Mouse (Mus musculus) lung, adult 2 months (tissue): ENCODE data around the gene Elp5. TPM values are rescaled to one million over a fixed set of nuclear protein-coding genes. Genes with fewer than 3 reads are reported as not detected.

Experiments
- DNase-seq: peaks from one replicate; pipeline ENCODE4 v3.0.0; 2022
- H3K4me1 ChIP-seq: fragments of 200-500 bp; 2 replicates; pipeline ENCODE4 v1.6.1; 2011; ENCODE audit warnings: low read length; ENCODE audit not compliant: control insufficient read depth, insufficient read depth
- H3K4me3 ChIP-seq: fragments of 200-500 bp; replicated peaks from 2 replicates; pipeline ENCODE3; 2011; ENCODE audit warnings: low read depth, mild to moderate bottlenecking, control low read depth, low read length; ENCODE audit errors: extremely low read depth
- CTCF ChIP-seq: fragments of 200-500 bp; IDR thresholded peaks from 2 replicates; pipeline ENCODE4 v1.5.1; 2011; ENCODE audit warnings: mild to moderate bottlenecking, low read length, control low read depth; ENCODE audit not compliant: insufficient read depth
- POLR2A ChIP-seq: fragments of 200-500 bp; IDR thresholded peaks from 2 replicates; pipeline ENCODE4 v1.6.1; 2011; ENCODE audit warnings: low read depth, mild to moderate bottlenecking, control low read depth, low read length, borderline replicate concordance; ENCODE audit errors: extremely low read depth
- WGBS: fragments of 180-500 bp; shearing (Covaris S2); methylation state at CpG from one replicate; pipeline ENCODE4 v1.1.7; 2018; 5-methylcytosine and 5-hydroxymethylcytosine counted together
- polyA plus RNA-seq: library from polyadenylated mRNA; depleted of rRNA; stranded (reverse); fragments of >200 nt; gene quantifications from 2 replicates; pipeline ENCODE4 v1.2.3, GENCODE M21; 2012

Gene Elp5
- polyA plus RNA-seq, 1 experiment: 53.8 TPM

DNA sequence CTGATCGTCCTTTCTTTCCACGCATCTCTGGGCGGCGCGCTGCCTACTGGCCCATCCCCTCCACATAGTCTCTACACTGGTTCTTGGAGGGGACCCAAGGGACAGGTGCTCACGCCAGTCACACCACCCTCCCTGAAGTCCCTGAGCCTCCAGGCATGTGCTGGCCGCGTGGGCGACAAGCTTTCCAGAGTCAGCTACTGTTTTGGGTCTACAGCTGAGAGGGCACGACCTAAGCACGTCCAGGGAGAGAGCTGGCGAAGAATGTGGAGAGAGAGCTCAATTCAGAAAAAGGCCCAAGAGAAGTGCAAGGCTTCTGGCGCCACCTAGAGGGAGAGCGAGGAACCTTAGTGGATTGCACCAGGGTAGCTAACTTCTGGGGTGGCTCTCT lies 33.6 kb downstream of the Elp5 start:
- no peak for TF ChIP-seq POLR2A
- peak; percentile 98 for TF ChIP-seq CTCF
- Histone ChIP-seq H3K4me3 (no peak overlapping the region), H3K4me1 (peaks cover 7% of the 10 kb centered on the region)
- WGBS: 1% methylated on average over 14 of the region's 14 CpGs
- DNase-seq: peak; percentile 84

DNA sequence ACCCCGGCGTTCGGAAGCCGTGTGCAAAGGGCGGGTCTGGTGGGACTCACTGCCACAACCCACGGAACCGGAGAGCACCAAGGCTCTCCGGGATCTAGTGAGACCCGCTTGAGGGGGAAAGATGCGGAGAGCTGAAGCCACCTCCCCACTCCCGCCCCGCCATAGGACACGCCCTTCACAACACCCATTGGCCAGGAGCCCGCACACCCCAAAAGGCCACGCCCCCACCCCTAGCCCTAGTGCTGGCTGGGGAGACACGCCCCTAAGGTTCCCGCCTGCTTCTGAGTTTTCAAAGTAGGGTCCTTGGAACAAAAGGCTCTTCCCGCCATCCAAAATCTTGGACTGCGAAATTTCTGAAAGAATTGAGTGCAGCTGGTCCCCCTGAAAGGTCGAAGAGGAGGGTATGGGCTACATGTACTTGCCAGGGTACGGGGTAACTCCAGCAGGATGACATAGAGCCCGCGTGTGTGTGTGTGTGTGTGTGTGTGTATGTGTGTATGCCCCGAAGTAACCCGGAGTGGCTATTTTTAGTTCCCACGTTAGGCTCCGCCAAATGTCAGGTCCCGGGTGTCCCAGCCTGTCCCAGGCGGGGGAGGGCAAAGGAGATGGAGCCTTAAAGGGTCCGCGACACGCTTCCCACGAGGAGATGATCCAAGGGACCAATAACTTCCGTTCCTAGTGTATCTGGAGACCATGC lies 34.1 kb downstream of the Elp5 start, which contains the start of gene Slc2a4:
Gene Slc2a4 (minus strand): TSS at position 123 of the 697 bp plus-strand sequence.
- Histone ChIP-seq H3K4me3 (peak within 1 kb of the TSS; percentile 33), H3K4me1 (peaks cover 7% of the 10 kb centered on the region)
- DNase-seq: peak; percentile 82
- WGBS: 1% methylated on average over 34 of the region's 34 CpGs
- no peak for TF ChIP-seq CTCF
- no peak for TF ChIP-seq POLR2A

DNA sequence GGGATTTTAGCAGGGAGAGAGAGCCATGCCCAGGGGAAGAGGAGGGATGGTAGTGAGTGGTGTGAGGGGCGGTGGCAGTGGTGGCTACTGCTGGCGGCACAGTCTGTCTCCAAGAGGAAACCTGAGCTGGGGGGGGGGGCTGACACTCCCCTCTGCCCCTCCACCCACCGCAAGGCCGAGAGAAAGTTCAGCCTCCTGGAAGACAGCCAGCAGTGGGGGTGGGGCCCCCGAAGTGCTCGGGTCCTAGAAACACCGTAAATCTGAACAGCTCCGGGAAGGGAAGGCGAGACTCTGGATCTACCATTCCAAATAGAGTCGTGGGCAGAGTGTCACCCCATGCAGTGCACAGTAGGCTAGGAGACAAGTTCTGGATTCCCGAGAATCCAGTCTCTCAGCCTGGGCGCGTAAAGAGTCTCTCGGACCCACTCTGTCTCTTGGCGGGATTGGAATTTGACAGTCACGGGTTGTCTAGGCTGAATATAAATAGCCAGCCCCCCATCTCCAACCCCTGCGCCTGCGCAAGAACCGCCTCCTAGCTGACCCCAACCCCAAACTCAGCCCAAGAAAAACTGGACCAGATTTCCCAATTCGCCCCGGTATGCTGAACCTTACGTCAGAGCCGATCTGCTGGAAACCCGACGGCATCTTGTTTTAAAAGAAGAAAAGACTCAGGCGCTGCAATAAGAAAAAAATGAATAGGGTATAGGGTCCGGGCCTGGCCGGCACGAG lies 34.8 kb downstream of the Elp5 start:
- no peak for DNase-seq
- peak overlapping the region; percentile 33 for H3K4me3 ChIP-seq
- H3K4me1 ChIP-seq: peaks cover 7% of the 10 kb centered on the region
- TF ChIP-seq POLR2A (no peak), CTCF (no peak)
- WGBS: 11% methylated on average over 29 of the region's 29 CpGs

DNA sequence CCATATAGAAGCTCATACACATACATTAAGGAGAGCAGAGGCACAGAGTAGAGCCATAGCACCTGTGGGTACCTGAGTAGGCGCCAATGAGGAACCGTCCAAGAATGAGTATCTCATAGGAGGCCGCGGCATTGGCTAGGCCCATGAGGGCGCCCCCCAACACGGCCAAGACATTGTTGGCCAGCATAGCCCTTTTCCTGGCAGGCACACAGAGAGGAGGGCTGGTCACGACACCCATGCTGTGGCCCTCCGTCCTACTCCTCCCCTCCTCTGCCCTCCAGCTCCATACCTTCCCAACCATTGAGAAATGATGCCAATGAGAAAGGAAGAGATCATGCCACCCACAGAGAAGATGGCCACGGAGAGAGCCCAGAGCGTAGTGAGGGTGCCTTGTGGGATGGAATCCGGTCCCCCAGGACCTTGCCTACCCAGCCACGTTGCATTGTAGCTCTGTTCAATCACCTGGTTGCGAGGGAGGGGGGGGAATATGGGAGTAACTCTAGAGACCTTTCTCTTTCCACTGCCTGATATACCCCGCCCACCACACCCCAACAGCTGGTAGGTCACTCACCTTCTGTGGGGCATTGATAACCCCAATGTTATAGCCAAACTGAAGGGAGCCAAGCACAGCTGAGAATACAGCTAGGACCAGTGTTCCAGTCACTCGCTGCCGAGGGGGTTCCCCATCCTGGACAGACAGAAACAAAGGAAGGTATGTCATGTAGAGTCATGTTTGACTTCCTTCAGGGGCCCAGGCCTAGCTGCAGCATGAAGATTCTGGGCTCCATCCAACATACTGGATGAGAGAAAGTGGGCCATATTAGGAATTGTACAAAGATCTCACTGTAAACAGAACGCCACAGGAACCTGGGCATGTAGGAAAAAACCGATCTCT lies 36.1 kb downstream of the Elp5 start:
- TF ChIP-seq CTCF: no peak
- no peak for TF ChIP-seq POLR2A
- DNase-seq: no peak
- Histone ChIP-seq H3K4me3 (no peak overlapping the region), H3K4me1 (peaks cover 7% of the 10 kb centered on the region)
- WGBS: 86% methylated on average over 18 of the region's 18 CpGs

DNA sequence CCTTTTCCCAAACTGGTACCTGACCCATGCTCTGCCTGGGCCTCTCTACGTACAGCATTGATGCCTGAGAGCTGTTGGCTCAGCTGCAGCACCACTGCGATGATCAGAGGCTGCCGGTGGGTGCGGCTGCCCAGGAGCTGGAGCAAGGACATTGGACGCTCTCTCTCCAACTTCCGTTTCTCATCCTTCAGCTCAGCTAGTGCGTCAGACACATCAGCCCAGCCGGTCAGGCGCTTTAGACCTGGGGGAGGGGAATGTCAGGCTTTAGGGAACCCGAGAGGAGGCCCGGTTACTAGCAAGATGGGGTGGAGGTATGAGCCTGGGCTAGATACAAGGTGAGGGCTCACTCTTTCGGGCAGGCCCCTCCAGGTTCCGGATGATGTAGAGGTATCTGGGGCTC lies 37.1 kb downstream of the Elp5 start:
- no peak for DNase-seq
- TF ChIP-seq POLR2A: no peak
- no peak for TF ChIP-seq CTCF
- Histone ChIP-seq H3K4me3 (no peak overlapping the region), H3K4me1 (peaks cover 7% of the 10 kb centered on the region)
- 71% methylated on average over 13 of the region's 13 CpGs for WGBS

DNA sequence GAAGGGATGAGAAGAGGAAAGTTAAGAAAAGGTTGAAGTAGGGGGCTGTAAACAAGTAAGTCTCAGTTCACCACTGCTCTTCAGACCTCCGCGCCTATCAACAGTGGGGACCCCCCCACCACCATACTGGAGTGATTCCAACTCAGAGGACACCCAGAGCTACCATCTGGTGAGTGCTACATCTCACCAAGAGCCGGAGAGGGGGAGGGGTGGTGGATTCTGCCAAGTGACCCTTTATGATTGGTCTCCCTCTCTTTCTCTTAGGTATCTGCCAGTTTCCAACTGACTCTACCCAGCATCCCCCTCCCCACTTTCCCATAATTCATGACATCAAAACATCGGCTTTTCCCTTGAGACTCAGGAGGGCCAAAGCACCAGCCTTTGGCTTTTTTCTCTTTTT lies 41.4 kb downstream of the Elp5 start:
- 81% methylated on average over 4 of the region's 4 CpGs for WGBS
- no peak for DNase-seq
- no peaks in the 10 kb centered on the region for H3K4me1 ChIP-seq
- TF ChIP-seq POLR2A (no peak), CTCF (no peak)
- H3K4me3 ChIP-seq: no peak overlapping the region

DNA sequence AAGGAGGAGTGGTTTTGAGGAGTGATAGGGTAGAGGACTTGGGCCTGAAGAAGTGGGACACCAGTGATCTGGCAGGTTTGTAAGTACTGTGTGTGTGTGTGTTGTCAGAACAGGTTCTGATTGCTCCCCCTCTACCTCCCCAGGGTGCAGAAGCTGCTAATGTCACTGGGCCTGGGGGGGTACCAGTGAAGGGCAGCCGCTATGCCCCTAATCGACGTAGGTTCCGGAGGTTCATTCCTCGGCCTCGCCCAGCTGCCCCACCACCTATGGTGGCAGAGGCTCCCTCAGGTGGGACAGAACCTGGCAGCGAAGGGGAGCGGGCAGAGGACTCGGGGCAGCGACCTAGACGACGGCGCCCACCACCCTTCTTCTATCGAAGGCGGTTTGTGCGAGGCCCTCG lies 42.6 kb downstream of the Elp5 start:
- DNase-seq: no peak
- 95% methylated on average over 17 of the region's 17 CpGs for WGBS
- Histone ChIP-seq H3K4me3 (no peak overlapping the region), H3K4me1 (peaks cover 2% of the 10 kb centered on the region; the same call in 1 of the 2 replicates)
- TF ChIP-seq POLR2A (no peak), CTCF (no peak)

DNA sequence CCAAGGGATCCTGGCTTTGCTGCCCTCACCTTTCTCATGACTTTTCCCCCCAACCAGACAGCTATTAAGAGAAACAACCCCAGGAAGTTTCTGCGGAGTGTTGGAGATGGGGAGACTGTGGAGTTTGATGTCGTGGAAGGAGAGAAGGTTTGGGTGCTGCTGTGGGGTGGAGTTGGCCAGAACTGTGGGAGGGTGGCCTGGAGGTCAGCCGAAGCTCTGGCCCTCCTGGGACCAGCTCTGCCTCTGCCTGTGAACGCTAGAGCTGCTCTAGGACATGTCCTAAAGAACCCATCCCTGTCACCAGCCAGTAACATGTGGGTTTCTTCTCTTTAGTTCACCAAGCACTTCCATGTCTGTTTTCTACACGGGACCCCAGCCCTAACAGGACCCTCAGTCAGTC lies 43.1 kb downstream of the Elp5 start:
- H3K4me1 ChIP-seq: peaks cover 4% of the 10 kb centered on the region
- WGBS: 55% methylated on average over 5 of the region's 5 CpGs
- H3K4me3 ChIP-seq: no peak overlapping the region
- no peak for DNase-seq
- TF ChIP-seq POLR2A: no peak
- no peak for TF ChIP-seq CTCF

DNA sequence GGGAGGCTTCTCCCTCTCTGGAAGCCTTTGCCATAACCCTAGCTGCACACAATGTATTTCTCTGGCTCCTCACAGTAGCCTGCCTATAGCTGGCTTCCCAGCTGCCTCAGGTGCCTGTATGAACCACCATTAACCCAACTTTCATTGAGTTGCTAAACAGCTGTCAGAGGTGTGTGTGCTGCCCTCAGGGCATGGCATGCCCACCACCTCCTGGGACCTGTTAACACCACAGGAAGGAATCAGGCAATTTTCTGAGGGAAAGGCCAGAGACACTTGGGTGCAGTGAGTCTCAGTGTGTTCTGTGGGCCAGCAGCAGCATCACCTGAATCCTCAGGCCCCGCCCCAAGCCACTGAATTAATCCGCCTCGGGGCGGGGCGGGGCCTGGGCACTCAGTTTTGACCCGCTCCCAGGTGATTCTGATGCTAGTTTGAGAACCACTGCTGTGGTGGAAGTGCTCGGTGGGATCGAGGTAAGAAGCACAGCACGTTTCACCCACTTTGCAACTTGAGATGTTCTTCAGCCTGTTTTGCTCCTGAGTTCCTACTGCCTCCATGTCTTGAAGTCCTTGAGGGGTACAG lies 43.8 kb downstream of the Elp5 start:
- DNase-seq: no peak

More for the DNA sequence above, 43.8 kb downstream of the Elp5 start:
- no peak for TF ChIP-seq POLR2A
- no peak for TF ChIP-seq CTCF
- WGBS: 45% methylated on average over 9 of the region's 9 CpGs
- Histone ChIP-seq H3K4me3 (no peak overlapping the region), H3K4me1 (peaks cover 4% of the 10 kb centered on the region)
